Mouse (Mus musculus): Measurements from ENCODE around the gene Rnf114.

Gene Rnf114

DNA sequence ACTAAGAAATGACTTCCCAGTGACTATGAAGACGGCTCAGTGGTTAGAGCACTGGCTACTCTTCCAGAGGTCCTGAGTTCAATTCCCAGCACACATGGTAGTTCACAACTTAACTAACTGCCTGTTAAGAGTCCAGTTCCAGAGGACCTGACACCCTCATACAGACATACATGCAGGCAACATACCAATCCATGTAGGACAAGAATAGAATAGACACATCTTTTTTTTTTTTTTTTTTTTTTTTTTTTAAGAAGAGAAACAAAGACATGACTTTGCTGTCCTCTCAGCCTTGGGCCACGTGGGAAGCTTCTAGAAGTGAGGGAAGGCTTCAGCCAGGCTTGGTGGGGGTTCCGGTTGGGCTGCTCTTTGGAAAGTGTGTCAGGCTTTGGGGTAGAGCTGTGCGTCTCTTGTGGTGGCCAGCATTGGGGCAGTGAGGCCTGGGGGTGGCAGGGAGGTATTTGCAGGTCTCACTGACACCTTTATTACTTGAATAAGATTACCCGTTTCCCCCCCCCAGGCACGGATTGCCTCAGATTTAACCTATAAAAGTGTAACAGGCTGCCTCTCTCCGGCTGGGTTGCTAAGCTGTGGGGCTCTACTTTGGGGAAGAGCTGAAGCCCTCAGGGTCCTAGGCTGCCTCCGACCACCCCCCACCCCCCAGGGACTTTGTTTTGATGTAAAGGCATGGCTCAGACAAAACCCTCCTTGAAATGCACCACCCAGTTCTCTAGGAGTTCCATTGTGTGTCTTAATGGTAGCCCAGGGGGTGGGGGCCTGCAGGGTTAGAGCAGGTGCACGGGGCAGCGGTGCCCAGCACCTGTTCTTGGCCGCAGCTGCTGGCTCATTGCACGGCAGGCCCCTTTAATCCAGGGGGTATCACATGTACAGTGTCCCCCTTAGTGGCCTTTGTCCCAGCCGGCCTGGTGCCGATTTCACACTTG is 47.4 kb downstream of the Rnf114 start:
- DNase-seq (ENCODE audit: low read depth, low spot score) = no peak

DNA sequence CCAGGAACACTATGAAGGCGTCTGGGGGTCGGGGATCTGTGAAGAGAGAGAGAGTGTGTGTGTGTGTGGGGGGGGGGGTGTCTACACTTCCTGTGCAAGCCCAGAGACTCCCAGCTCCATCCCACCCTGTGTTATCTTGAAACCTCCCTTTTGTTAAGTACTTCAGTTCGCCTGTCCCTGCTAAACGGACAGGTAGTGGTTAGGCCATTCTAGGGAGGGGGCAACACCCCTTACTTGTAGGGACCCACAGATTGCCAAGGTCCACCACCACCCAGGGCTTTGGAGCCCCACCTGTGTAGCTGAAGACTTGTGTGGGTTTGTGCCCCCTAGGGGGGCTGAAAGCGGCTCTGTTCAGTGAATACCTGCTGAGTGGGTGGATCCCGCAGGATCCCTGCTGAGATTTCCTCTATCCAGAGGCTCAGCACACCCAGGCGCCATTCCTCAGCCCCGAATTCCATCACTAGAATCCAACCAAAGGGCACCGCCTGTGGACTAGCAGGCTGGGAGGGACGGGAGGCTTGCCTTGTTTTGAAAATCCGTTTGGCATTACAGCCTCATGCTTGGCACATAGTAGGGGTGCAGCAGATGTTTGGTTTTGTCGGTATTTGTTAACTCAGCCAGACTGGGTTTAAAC is 48.1 kb downstream of the Rnf114 start:
- no peak for DNase-seq (ENCODE audit: low read depth, low spot score)

DNA sequence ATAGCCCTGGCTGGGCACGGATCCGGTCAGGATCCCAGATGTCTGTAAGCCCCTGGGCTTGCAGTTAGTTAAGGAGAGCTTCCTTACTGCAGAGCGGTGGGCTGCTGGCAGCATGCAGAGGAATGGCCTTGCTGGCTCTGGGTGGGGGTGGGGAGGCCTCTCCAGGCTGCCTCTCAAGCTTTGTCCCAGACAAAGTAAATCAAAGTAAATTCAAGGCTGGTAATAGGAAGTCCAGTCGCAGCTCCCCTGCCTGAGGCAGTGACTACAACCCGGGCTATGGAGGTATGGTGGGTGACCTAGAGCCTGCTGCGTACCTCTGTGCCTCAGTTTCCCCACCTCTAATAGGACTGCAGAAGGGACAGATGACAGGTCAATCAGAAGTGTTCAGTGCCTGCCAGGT is 48.9 kb downstream of the Rnf114 start:
- no peak for DNase-seq (ENCODE audit: low read depth, low spot score)

DNA sequence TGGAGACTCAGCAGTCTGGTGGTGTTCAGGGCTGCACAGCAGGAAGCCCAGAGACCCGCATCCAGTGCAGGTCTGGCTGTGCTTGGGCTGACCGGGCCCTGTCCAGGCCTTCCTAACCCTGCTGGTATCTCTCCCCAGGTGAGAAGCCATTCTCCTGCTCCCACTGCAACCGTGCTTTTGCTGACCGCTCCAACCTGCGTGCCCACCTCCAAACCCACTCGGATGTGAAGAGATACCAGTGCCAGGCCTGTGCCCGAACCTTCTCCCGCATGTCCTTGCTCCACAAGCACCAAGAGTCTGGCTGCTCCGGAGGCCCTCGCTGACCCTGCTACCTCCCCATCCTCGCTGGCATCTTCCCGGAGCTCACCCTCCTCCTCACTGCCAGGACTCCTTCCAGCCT is 49.3 kb downstream of the Rnf114 start:
- no peak for DNase-seq (ENCODE audit: low read depth, low spot score)

DNA sequence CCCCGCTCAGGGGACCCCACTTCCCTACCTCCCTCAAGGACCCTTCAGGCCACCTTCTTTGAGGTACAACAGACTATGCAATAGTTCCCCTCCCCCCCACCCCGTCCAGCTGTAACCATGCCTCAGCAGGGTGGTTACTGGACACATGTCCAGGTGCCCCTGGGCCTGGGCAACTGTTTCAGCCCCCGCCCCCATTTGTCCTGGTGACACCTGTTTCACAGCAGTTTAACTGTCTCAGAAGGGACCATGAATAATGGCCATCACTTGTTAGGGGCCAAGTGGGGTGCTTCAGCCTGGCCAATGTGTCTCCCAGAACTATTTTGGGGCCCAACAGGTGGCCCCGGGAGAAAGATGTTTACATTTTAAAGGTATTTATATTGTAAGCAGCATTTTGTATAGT is 49.9 kb downstream of the Rnf114 start:
- DNase-seq (ENCODE audit: low read depth, low spot score) = no peak

DNA sequence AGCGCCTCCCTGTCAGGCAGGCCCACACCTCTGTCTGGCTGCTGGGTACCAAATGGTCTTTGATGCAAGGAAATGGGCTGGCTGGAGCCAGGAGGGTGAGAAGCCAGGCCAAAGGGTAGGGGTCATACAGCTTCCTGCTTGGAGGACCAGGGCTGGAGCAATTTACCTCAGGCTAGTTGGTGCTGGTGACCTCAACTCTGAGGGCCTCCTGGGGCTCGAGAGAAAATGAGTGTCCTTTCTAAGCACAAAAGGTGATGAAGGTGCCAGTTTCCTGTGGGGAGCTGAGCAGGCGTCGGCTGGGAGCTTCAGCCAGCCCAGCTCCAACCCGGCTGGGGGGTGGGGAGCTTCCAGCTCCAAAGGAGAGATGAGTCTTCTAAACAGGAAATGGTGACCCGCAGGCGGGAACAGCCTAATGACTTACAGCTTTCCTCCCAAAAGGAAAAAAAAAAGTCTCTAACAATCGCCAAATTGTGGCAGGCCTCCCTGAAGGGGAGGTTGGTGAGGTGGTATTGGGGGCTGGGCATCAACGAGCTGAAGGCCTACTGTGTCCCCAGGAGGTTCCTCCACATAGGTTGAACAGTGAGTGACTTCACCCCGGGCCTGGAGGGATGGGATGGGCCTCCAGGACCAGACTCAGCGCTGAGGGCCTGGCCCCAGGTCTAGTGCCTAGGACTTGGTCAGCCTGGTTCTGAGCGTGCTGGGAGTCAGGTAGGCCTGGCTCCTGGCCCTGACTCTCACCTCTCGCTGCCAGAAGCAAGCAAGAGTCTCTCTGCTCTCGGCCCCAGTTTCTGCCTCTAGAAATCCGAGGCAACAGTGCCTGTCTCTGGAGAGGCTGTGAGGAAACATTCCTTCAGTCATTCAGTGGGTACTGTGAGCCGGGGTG is 50.9 kb downstream of the Rnf114 start:
- DNase-seq (ENCODE audit: low read depth, low spot score) = no peak

DNA sequence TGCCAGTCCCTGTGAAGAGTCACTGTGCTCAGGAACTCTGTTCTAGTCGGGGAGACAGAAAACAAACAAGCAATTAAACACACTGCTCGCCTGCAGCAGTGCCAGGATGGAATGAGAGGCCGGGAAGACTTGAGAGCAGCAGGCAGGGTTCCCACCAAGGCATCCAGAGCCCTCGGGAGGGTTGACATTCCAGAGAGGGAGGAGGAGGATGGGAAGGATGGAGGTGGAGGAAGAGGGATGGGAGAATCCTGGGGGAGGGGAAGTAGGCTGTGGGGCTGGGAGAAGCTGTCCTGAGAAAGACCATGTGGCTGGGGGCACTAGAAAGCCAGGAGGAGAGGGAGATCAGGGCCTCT is 51.5 kb downstream of the Rnf114 start:
- no peak for DNase-seq (ENCODE audit: low read depth, low spot score)

DNA sequence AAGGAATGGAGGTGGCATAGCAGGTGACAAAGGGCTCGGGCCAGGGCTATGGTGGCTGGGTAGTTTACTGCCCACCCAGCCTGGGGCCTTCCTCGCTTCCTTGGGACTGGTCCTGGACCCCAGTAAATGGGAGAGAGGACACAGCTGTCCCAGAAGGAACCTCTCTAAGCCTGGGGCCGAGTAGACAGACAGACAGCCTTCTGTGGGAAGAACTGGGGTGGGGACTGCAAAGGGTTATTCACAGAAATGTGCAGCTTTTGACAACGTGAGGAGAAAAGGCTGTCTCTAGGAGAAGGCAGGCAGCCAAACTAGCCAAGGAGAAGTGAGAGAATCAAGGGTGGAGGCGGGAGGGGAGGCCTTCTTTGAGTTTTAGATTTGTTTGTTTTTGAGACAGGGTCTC is 52.0 kb downstream of the Rnf114 start:
- no peak for DNase-seq (ENCODE audit: low read depth, low spot score)

DNA sequence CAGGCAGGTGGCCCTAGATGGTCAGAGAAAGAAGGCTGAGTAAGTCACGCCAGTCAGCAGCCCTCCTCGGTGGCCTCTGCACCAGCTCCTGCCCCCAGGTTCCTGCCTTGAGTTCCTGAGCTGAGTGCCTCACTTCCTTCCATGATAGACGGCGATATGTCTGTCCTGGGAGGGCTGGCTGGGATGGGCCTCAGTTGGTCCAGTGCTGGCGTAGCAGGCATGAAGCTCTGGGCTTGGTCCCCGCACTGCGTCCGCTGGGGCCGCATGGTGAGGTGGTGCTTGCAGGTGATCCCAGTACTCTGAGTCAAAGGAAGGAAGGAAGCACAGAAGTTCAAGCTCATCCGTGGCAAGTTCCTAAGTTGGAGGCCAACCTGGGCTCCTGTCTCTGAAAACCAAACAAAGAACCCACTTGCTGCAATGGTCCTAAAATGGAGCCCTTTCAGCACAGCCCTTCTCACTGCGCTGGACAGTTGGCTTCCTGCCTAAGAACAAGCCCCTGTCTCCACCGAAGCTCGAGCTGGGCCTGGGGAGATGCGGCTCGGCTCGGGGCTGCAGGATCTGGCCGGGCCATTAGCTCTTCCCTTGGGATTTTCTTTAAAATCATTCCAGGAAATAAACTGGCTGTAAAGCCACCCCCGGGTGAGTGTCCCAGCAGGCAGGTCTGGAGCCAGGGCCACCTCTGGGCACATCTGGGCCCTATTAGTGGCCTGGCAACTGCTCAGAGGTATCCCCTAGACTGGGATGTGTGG is 54.2 kb downstream of the Rnf114 start:
- DNase-seq (ENCODE audit: low read depth, low spot score) = no peak

DNA sequence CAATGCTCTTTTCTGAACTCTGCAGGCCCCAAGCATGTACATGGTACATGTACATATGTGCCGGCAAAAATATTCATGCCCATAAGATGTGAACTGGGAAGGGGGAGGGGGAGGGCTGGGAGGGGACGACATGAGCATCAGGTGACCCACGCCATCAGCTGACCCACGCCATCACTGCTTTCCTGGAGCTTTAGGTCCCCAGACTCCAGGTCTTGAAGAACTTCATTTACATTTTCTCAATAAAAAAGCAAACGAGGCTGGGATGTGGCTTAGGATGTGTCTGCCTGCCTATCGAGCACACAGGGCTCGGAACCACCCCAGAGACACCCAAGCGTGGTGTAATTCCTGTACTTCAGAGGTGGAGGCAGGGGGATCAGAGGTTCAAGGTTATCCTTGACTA is 55.0 kb downstream of the Rnf114 start:
- DNase-seq (ENCODE audit: low read depth, low spot score) = no peak

DNA sequence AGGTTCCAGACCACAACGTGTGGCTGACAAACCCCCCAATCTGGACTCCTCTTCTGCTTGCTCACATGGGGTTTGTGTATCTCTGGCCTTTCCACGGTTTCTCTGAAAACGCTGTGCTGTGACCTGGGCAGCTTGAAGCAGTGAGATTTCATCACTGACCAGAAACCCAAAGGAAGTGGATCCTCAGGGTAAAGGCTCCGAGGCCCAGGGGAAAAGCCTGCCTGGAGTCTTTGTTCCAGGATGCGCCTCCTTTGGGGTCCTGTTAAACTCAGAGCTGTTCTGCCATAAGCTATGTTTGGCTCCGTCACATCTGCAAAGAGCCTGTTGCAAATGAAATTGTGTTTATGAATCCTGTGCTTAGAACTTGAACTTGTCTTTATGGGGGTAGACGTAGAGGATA is 56.5 kb downstream of the Rnf114 start:
- no peak for DNase-seq (ENCODE audit: low read depth, low spot score)

DNA sequence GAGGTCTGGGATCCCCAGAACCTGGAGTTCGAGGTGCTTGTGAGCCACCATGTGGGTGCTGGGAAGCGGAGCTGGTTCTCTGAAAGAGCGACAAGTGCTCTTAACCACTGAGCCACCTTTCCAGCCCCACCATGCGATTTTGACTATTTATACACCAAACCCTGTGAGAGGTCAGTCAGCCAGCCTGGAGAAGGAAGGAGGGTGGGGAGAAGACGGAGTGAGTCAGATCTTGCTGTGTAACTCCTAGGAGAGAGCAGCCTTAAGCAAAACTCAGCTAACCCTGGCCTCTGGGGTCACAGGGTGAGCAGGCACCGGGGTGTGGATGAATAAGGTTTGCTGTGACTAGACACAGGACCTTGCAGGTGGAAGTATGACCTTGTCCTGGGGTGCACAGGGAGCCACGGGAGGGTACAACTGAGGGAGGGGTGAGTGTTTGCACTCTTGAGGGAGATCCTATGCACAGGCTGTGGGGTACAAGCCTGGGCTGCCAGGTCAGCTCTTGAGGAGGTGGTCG is 58.0 kb downstream of the Rnf114 start:
- DNase-seq (ENCODE audit: low read depth, low spot score) = no peak

DNA sequence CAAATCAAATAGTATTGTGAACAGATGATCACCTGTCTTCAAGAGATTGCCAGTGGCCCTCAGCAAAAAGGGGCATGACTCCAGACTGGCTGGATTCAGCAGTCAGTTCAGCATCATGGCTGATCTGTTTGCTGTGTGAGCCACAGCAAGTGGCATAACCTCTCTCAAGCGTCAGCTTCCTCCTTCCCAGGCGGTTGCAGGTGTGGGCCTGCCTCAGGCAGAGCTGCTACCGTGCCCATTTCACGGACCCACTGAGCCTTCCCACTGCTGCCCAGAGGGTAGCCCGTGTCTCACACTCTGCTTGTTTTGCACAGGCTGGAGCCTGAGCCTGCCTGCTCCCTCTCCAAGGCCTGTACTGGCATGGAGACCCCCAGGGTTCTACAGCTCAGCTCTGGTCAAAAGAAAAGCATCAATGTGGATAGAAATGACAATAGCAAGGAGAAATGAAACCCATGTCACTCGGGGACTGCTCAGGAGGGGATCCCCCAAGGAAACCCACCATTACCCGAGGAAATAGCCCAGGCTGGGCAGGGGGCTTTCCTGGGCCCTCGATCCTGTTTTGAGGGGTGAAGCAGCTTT is 59.0 kb downstream of the Rnf114 start:
- DNase-seq (ENCODE audit: low read depth, low spot score) = no peak

DNA sequence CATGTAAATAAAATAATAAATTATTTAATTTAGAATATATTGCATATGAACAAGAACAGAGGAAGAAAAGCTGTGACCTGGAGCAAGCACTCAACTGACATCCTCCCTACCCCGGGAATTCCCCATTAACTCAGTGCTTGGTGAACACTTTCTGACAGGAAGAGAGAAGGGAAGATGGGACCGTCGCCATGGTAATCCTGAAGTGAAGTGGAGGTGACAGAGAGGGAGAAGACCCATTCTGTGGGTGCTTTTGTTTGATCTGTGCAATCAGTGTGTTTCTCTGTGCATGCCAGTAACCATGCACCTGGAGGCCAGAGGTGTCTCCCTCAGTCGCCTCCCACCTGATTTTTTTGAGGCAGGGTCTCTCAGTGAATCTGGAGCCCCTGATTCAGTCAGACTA is 59.8 kb downstream of the Rnf114 start:
- no peak for DNase-seq (ENCODE audit: low read depth, low spot score)

DNA sequence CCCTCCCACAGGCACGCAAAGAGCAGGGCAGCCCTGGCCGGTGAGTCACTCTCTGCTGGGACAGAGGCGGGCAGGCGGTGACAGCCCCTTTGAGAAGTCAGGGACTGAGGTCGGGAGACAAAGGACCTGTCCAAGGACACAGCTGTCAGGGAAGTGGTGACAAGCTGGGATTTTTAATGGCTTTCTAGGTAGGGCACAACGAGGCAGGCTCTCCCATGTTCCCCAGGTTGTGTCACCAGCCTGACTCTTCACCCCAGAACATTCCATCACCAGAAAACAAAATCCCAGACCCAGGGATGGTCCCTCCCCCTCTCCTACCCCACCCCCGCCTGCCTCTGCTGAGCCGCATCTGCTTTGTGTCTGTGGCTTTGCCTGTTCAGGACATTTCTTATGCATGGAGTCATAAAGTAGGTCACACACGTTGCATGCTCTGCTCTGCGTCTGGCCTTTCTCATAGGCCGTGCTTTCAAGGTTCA is 60.5 kb downstream of the Rnf114 start:
- no peak for DNase-seq (ENCODE audit: low read depth, low spot score)

DNA sequence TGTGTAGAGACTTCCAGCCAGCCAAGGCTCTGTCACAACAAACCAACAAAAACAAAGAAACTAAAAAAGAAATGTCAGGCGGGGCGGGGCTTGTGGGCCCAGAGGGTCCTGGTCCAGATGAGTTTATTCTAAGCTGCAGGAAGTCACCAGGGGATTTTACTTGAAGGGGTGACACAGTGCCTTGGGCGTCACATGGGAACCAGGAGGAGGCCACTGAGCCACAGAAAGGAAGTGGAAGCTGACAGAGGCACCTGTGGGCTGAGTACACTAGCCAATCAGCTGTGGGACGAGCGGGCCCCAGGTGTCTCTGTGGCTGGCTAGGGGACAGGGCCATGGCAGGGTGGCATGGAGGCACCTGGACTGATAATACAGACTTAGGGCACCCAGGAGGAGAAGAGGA is 63.3 kb downstream of the Rnf114 start:
- DNase-seq (ENCODE audit: low read depth, low spot score) = no peak

DNA sequence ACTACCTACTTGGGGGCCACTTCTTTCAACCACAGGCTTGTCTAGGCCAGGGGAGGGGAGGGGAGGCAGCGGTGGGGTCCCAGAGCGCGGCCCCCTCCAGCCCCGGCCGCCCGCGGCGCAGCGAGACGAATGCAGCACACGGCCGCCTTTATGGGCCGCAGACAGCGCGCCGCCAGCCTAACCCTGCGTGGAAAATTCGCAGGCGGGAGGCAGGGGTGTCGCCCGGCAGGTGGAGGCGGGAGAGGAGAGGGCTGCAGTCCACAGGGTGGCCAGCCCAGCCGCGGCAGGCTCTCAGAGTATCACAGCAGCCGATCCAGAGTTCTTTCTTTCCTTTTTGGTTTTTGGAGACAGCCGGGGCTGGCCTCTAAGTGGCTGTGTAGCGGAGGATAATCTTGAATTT is 67.0 kb downstream of the Rnf114 start:
- no peak for DNase-seq (ENCODE audit: low read depth, low spot score)

DNA sequence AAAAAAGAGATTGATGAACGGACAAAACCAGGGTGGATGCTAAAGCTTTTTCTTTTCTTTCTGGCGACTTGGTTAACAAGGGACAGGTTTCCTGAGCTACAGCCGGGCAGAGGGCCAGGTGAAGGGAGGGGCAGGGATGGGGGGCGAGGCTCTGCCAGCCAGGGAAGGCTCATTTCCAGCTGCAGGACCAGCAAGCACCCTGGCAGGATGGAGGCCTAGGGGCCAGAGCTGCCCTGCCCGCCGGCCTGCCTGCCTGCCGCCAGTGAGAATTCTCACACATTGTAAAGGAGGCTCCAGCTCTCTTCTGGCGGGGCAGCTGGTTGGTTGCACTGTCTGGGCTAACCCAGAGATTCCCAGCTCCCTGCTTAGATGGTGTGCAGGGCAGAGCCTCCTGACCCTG is 69.7 kb downstream of the Rnf114 start:
- no peak for DNase-seq (ENCODE audit: low read depth, low spot score)

DNA sequence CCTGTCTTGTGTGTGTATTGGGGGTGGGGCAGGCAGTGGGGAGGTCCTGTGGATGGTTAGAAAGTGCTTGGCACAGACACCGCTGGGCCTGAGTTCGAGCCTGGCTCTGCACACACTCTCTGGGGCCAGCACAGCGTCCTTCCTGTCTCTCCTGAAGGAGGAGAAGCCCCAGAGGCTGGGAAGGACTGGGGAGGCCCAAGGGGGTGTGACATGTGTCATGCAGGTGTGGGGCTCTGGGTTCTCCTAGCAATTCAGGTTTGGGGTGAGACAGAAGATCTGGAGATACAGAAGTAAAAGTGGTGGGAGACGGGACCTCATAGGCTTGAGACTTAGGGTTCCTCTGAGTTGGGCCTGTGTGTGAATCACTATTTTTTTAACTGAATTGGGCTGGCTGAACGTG is 70.6 kb downstream of the Rnf114 start:
- no peak for DNase-seq (ENCODE audit: low read depth, low spot score)

DNA sequence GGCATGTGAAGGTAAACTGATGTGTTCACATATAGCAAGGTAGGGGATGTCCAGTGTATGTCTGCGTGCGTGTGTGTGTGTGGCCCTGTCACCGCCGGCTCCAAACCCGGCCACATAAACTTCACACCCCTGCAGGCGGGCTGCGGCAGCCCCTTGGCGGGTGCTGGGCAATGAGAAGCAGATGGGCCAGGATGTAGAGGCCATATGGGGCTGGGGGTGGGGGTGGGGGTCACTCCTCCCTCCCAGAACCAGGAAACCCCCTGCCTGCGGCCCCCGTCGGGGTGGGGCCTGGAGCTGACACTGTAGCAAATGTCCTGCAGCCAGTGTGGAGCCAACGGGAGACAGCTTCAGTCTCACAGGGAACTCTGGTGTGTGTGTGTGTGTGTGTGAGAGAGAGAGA is 71.3 kb downstream of the Rnf114 start:
- no peak for DNase-seq (ENCODE audit: low read depth, low spot score)
